Mouse (Mus musculus) NIH3T3 (cell line): ENCODE data around the gene Dao.

Source experiments
- DNase-seq: peaks from one replicate; pipeline ENCODE4 v3.0.0-alpha.2; 2012; ENCODE audit warnings: low read depth

The Dao gene

DNA sequence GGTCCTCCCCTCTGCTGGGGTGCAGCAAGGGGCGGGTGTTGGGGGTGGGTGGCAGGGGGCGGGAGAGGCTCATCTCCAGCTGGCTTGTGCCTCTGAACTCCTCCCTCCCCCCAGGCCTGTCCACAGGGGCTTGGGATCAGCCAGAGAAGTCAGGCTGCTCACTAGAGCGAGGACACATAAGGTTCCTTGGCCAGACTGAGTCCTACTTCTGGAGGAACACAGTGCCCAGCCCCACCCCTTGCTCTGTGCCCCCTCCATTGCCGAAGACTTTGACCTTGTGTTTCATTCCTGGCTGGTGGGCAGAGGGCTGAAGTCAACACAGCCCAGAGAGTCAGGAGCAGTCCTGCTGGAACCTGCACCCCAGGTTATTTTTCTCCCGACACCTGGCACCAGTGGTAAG is at the start of gene Dao:
Dao (plus strand) TSS at position 162 of the 400 bp plus-strand sequence.
- no peak for DNase-seq

DNA sequence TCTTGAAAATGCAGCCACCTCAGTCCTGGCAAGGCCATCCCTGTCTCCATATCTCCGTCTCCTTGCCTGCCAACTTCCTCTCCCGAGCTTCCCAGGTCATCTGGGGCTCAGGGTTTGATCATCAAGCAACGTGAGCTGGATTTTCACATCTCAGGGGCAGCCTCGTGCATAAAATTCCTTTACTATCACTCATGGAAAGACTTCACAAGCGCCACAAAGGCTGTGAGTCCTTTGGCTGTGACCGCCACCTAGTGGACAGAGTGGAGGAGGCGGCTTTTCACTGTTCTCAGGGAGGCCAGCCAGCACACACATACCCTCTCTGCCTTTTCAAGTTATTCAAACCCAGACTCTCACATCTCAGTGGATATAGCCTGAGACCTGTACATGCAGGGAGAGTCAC is 49.1 kb upstream of the Dao start:
- peak; percentile 95 for DNase-seq

DNA sequence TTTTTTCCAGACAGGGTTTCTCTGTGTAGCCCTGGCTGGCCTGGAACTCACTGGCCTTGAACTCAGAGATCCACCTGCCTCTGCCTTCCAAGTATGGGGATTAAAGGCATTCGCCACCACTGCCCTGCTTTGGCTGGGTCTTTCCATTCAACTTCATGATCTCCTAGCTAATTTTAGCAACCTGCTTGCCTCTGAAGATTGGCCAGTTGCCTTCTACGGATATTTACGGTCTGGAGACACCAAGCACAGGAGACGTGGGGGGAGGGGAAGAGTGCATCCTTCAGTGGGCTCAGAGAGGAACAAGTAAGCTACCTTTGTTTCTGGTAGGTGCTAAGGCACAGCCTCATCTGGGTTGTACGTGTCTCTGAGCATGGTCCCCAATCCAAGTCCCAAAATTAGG is 48.2 kb upstream of the Dao start:
- no peak for DNase-seq

DNA sequence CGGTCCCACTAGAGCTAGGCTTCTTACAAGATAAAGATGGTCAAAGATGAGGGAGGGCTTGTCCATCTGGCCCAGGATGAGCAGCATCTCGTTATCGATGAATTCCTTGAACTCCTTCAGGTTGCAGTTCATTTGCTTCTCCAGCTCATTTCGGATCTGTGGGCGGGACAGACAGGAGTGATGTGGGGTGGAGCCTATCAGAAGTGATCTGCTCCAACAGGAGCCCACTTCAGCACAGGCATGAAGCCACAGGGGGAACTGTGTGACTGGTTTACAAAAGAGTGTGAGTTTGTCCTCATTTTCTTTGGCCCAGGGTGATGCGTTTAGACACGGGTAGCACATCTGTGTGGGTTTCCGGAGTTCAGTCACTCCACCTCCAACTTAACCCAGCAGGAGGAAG is 47.8 kb upstream of the Dao start:
- no peak for DNase-seq

DNA sequence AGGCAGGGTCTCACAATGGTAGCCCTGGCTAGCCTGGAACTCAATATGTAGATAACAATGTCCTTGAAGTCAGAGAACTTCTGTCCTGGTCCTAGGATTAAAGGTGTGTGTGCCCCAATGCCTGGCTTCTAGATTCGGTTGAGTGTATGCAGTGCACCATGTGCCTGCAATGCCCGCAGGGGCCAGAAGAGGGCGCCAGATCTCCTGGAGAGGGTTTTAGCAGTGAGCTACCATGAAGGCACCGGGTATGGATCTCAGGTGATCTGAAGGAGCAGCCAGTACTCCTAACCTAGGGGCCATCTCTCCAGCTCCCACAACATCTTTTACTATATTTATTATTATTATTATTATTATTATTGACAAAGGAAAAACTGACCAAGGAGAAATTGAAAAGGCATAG is 47.0 kb upstream of the Dao start:
- DNase-seq, result peak; percentile 90

DNA sequence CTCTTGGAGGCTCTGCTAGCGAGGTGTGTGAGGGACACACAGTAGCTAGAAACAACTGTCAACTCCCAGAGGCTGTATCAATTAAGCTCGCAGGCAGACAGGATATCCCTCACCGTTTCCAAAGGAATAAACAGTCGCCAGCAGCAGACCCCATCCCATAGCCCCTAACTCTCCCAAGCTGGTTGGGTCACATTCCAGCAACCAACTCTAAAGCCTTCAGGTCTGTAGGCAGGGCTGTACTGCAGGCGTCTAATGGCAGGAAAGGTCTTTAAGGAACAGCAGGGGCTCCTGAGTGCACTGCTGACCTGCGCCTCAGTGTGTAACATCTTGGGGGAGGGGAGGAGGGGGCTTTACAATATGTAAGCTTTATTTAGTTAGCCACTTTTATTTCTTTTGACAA is 44.5 kb upstream of the Dao start:
- no peak for DNase-seq

DNA sequence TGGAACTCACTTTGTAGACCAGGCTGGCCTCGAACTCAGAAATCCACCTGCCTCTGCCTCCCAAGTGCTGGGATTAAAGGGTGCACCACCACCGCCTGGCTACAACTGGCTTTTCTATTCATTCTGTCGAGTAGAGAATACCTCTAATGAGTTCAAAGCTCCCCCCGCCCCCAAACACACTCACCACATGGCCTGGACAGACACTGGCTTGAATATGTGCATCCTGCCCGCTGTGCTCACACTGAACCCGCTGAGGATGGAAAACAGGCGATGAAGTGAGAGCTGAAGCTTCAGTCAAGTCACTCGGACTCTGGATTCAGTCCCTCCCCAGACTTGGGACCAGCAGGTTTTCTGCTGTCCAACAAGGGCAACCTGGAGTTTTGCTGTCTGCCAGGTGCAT is 43.1 kb upstream of the Dao start:
- no peak for DNase-seq

DNA sequence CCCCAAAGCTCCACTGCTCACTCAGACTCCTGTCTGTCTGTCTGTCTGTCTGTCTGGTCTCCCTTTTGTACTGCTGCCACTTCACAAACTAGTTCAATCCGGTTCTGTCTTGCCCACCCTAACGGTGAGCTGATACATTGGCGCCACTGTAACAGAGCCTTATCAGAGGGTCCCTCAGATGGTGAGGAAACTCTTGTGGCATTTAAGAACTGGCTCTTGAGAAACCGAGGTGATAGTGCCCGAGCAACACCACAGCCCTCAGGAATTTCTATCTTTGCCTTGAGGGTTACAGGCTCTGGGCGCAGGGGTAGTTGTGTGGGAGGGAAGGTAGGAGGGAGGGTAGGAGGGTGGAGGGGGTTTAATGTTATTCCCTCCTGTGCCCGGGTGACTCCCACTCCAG is 41.7 kb upstream of the Dao start:
- no peak for DNase-seq

DNA sequence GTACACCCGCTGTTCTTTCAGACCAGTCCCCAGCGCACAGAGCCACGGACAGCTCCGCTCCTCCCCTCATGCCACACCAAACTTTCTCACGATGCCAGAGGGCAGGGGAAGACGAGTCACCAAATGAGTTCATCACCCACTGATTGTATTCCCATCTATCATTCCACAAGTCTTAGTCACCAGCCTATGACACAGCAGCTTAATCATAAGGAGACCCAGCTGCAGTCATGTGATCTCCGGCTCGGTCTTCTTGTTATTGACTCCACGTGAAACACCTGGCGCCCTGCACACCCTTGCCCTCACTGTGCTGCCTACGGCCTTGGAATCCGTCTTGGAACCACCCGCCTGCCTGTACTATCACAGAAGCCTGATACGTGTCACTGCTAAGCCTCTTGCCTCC is 38.5 kb upstream of the Dao start:
- peak; percentile 44 for DNase-seq

DNA sequence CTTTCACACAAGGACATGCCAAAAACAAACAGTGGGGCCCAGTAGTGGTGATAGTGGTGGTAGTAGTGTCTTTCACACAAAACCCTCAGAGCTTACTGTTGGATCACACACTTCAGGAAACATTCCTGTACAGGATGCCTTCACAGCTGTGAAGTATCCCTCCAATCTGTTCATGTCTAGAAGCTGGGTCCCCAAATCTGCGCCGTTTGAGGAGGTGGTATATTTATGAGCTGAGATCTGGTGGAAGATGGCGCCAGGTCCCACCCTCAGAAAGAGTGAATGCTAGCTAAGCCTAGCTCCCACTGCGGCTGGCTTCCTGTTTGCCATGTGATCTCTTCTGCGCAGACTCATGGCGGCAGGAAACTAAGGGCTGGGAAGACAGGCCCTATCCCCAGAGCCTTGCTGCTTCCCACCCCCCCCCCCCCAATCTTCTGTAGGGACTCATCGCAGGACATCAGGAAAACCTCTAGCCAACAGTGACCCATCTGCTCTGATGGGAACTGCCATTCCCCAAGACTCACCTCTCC is 37.8 kb upstream of the Dao start:
- no peak for DNase-seq

DNA sequence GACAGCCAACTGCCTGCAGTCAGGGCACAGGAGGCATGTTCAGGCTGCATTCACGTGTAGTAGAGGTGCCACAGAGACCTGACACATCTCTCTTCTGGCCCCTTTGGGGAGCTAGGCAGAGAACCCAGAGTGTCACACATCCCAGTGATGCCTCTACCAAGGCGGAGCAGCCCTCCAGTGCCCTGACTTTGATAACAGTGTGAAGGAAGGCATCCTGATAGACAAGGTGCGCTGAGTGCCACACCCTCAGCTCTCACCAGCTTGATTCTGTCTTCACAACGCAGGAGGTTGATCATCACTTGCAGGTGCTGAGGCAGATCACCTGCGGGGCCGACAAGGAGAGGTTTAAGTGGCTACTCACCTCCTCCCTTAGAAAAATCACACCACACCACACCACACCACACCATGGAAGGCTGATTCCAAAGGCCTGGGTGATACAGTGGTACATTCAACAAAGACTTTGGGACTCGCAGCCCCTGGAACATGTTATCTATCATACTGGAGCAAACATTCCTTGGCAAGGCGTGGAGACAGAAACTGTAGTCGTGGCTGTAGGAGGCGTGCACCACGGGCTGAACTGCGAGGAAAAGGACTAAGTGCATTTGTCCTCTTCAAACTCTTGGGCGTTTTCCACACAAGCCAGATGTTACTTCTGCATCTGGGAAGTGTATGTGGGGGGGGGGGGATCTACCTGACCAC is 36.9 kb upstream of the Dao start:
- DNase-seq, result no peak

DNA sequence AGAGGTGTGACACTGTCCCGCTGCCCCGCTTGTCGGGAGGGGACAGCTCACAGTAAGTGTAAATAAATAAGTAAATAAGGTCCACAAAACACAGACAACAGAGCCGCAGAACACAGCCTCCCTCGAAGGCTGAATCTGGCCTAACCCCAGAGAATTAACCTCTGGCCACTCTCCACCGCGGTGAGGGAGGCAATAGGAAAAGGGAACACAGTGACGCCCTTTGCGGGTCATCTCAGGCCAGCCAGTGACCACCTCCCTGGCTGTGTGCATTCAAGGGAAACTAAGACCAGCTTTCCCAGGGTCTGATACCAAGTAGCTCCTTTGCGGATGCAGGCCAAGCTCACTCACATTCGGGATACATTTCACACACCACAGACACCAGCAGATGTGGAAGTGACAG is 35.1 kb upstream of the Dao start:
- DNase-seq, result no peak

DNA sequence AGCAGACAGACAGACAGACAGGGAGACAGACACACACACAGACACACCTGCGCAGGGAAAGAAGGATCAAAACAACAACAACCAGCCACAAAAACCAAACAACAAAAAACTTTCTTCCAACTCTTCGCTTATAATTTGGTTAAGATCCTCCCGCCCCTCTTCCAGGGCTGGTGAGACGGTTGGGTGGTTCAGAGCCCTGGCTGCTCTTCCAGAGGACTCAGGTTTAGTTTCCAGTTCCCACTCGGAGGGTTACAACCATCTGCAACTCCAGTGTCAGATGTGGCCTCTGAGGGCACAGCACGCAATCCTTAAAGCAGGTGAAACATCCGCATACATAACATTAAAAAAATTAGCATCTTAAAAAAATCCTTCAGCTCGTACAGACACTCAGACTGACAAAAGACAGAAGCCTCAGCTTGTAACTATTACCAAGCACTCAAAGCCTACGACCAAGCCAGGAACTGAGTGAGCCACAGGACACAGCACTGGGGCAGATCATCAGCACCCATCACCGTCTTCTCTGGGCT is 32.0 kb upstream of the Dao start:
- no peak for DNase-seq

DNA sequence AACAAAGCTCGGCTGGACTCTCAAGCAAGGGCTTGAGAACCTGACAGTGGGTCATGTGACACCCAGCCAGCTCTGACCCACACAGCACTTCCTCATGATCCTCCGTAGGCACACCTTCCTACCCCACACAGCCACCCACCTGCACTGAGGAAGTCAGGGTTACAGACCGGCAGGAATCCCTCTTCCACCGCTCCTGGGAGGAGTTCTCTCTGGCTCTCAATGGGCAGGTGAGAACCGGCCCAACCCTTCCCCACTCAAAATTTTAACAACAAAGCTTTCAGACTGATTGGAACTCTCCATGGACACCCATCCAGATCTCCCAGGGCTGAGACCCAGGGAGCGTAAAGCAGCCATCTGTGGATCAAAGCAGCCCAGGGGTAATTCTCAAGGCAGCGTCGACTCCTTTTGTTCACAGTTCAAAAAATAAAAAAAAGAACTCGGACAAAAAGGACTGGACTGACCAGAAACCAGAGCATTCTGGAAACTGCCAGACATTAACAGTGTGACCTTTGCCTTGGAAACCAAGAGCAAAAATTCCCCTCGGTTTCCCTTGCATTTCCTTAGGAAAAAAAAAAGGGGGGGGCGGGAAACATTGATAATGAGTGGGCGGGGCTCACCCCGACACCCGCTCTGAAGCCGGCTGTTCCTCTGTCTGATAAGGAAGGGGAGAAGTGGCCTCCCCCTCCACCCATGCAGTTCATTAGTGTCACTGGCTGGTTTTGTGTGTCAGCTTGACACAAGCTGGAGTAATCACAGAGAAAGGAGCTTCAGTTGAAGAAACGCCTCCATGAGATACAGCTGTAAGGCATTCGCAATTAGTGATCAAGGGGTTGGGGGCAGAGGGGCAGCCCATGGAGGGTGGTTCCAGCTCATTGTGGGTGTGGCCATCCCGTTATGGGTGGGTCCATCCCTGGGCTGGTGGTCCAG is 30.7 kb upstream of the Dao start:
- DNase-seq, result no peak

DNA sequence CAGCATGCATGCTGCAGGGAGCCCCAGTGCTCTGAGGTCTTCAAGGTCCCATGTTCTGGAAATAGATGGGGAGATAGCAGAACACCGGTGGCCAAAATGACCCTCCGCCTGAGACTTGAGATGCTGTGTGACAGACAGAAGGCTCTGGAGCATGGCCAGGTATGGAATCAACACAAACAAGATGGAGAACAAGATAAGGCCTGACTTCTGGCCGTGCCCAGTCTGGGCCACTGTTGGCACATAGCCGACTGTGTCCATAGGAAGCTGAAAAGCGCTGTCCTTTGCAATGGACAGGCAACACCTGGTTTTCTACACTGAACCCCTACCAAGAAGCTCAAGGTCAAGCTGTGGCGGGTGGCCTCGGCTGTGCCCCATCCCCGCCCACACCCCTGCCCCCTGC is 29.7 kb upstream of the Dao start:
- no peak for DNase-seq

DNA sequence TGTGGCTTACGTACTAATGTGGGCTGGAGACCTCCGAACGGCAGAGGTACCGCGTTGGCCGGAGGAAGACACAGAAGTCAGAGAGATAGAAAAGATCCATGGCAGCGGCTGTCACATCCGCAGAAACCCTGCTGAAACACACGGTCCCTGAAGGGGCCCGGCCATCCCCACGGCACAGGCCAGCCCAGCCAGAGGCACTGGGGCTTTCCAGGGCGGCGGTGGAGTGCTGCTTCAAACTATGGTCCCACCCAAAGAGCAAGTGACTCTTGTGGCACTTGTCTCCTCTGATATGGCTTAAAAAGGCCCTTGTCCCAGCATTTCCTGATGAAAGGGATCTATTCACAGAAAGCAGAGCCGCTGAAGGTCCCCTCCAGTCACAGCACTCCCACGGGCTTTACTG is 28.9 kb upstream of the Dao start:
- no peak for DNase-seq

DNA sequence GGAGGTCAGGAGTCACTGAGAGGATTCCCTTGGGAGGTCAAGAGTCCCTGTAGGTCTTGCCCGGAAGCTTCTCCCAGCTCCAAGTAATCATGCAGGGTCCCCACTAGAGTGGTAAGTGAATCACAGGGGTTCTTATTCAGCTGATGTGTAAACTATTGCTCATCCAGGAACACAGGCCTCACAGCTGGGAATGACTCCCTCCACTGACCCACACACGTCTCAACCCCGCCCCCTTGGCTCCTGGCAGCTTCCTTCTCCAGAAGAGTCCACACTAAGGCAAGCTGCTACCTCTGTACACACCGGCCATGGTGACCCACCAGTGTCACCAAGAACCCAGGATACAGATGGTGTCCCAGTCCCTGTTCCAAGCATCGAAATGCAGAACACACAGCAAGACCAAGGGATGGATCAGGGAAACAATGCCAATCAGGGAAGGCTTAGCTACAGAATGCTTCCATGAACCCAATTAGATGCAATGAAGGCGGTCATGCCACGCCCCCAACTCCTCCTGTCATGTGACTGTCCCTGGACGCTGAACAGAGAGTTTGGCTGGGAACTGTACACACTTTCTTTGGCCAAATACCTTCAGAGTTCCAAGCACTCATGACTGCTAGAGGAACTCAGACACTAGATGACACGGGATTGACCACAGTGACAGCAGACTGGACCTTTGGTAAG is 27.8 kb upstream of the Dao start:
- peak; percentile 77 for DNase-seq

DNA sequence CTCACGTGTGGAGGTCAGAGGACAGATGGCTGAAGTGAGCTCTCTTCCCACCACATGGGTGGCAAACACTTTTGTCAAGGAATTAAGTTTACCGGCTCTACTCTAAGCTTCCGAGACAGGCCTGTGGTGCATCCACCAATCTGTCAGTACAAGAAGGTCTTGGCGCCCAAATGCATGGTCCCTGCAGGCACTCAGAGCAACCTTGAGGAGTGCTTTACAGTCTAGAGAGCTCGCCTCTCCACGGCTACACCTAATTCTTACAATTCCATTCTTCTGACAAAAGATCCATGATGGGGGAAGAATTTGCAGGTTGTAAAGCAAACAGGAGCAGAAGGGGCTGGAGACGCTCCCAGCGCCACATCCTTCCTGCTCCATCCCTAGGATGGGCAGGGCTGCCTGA is 26.9 kb upstream of the Dao start:
- DNase-seq, result no peak

DNA sequence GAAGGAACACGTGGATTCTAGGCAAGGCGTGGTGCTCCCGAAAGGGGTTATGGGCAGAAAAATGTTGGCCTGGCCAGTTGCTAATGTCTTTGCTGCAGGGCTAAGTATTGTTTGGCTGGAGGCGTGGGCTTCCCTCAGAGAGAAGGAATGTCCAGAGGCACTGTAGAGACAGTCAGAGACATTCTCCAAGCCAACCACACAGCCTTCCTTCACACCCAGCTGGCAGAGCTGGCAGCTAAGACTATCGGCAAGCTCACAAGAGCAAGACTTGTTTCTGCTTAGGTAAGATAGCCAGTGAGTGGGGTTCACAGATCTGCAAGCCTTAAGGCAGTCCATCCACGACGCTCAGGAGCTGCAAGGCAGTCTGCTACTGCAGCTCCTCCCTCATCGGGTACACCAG is 26.2 kb upstream of the Dao start:
- DNase-seq, result peak; percentile 36

DNA sequence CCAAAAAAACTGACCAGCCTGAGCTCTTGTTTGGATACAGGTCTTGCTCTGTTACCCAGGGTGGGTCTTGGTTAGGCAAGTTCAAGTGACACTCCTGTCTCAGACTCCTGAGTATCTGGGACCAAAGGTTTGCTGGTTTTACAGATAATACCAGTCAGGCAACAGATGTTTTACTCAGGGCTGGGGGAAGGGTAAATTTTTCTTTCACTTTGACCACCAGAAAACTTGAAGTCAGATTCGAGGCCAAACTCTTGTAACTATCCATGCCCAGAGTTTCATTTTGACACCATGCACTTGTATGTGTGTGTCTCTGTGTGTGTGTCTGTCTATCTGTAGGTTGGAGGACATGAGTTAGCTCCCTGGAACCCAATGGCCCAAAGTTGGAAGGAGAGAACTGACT is 23.0 kb upstream of the Dao start:
- DNase-seq, result no peak

DNA sequence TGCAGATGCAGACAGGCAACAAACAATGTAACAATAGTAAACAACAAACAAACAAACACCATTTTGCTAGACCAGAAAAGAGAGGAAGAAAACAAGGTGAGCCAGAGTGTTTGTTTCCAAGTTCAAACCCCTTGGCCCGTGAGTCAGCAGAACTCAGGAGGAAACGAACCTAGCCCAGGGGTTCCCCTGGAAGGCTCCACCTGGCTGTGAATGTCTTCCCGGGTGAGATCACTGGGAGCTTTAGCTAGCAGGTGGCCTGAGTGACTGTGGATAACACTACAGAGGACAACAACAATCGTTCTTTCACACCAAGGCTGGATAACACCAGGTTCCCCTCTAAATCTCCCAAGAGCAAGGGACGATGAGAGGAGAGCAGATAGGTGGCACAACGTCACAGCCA is 22.3 kb upstream of the Dao start:
- no peak for DNase-seq

DNA sequence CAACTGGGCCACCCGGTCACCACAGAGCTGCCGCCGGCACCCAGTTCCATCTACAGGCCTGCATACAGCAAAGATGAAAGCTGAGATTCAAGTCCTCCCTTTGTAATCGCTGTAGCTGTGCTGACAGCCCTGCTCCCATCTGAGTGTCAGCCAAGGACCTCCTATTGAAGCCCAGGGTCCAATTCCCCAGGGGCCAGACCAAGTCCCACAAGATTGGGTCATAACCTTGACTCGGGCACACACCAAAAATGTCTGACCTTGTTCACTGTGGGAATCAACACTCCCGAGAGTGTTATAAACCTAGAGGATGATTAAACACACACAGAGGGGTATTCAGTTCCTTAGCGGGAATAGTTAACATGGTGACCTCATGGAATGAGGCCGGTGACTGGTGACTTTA is 21.7 kb upstream of the Dao start:
- DNase-seq, result no peak

DNA sequence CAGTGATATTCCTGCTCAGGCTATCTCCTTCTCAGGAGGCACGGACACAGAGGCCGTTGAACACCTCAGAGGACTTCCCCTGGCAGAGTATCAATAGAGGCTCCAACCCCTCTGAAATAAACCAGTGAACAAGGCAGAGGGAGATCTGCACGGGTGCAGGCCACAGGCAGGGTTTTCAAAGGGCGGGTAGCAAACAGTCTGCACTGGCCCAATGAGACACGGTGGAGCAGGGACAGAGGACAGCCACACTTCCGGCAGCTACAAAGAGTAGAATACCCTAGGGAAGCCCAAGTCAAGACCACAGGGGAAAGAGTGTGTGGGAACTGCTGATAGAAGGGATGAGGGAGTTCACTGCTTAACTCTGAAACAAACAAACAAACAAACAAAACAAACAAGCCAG is 20.0 kb upstream of the Dao start:
- DNase-seq, result no peak
